Mouse (Mus musculus) neutrophil, adult 5-6 weeks (primary cell): ENCODE results near the gene Gli1. TPM values are rescaled to one million over a fixed set of nuclear protein-coding genes. Genes with fewer than 3 reads are reported as not detected.

Experiments
- ATAC-seq: fragments of 151-379, 151-347 bp; 2 replicates; pipeline ENCODE4 v1.8.0; 2017; ENCODE audit warnings: mild to moderate bottlenecking, moderate TSS enrichment; ENCODE audit not compliant: insufficient number of reproducible peaks, poor library complexity, low FRiP score, severe bottlenecking; ENCODE audit errors: extremely low read depth
- total RNA-seq: library from RNA; stranded (forward); fragments of 200-1000 nt; gene quantifications from 2 replicates; pipeline ENCODE4 v1.2.3, GENCODE M21; 2017

Gli1 gene
- total RNA-seq, 1 experiment from 2014 or later, result not detected

GRCm38 (mm10) chr10:127350594-127351284 lies 9.0 kb upstream of the Gli1 start:
- peak; percentile 85 for ATAC-seq

GRCm38 (mm10) chr10:127349810-127350209 lies 8.0 kb upstream of the Gli1 start:
- no peak for ATAC-seq

DNA sequence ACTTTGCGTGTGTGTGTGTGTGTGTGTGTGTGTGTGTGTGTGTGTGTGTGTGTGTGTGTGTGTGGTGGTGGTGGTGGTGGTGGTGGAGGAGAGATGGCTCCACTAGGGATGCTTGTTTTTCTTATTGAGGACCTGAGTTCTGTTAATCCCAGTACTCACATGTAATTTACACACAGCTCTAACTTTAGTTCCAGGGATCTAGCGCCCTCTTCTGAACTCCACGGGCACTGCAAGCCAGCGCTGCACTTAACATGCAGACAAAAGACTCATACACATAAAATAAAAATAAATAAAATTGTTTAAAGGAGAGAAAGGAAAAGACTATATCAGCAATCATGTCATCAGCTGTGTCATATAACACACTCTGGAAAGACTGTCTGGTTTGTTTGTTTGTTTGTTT lies 7.2 kb upstream of the Gli1 start:
- ATAC-seq, result no peak

GRCm38 (mm10) chr10:127346173-127346572 lies 4.4 kb upstream of the Gli1 start:
- ATAC-seq, result no peak

- ATAC-seq, result no peak
Observed at GRCm38 (mm10) chr10:127343029-127343428, 1.3 kb upstream of the Gli1 start.

- no peak for ATAC-seq
Observed at GRCm38 (mm10) chr10:127341360-127341690, 449 bp downstream of the Gli1 start.

DNA sequence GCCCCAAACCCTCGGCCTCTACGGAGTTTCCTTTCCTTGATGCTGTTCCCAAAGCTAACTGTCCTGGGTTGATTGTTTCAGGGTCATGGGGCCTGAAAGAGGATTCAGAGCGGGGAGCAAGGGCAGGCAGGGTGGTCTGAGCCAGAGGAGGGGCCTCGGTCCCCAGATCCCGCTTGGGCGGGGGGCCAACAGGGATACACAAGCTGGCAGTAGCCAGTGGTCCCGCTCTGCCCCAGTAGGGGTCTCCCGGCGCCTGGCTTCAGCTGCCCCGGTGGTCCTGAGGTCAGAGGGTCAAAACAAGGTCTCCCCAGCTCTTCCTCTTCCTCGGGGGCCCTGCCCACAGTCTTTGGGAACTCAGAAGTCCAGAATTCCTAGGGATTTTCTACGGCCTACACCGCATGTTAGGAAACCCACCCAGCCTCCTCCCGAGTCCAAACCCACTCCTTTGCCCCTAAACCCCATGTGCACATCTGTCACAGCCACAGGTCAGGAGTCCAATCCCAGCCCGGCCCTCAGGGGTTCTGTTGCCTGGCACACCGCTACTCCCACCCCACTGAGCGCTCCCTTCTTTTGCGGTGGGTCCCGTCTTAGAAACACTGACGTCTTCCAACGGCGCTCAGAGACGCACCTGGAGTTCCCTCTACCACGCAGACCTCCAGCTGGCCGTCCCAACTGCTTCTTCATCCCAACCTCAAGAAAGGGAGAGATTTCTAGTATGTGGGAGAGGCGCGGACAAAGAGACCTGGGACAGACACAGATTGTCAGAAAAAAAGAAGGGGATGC lies 1.0 kb downstream of the Gli1 start:
- no peak for ATAC-seq

- no peak for ATAC-seq
Observed at GRCm38 (mm10) chr10:127339683-127340576, 1.8 kb downstream of the Gli1 start.

DNA sequence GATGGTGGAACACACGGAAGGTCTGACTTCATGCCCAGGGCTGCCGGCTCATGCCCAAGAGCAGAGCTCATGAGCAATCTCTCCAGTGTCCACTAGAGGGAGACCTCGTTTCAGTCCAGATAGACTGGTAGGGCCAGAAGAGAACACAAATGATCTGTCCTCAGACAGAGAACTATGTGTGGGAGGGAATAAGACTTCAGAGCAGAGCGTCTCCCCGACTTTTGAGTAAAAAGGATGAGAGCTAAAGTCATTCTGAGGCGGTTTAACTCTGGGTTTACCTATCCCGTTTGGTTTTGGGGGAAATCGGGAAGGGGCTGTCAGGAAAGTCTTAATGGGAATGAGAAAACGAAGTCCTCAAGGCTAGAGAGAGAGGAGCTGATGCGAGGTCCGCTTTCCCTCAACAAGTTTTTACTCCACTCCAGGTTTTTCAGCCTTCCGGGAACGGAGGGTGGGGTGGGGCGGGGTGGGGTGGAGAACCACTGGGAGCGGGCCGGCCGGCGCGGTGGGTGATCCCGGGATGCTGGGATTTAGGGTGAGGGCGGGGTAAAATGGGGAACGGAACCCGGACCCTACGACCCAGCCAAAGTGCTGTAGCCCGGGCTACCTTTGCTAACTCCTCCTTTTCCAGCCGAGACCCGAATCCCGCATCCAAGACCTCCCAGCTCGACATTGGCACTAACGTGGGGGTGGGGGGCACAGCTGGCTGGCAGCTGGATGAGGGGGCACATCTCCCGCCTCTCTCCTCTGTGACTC lies 2.7 kb downstream of the Gli1 start:
- peak; percentile 90 for ATAC-seq

DNA sequence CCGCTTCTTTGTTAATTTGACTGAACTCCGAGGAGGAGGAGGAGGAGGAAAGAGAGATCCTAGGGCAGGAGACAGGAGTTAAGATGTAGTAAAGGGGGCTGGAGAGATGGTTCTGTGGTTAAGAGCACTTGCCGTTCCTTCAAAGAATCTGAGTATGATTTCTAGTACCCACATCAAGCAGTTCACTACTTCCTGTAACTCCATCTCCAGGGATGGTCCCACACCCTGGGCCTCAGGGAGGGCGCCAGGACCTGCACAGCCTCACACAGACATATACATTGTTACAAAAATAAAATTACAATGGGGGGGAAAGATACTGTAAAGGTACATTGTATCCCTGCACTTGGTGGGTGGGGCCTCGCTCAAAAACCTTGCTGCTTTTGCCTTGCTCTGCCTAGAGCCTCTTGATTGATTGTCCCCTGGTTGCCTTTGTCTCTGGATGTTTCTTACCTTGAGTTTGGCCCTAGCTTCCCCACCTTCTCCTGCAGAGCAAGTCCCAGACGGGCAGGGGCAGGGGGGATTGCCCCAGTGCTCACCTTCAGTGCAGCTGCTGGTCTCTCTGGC lies 4.2 kb downstream of the Gli1 start:
- no peak for ATAC-seq

- ATAC-seq, result no peak
Observed at GRCm38 (mm10) chr10:127336952-127337351, 4.8 kb downstream of the Gli1 start.

- no peak for ATAC-seq
Observed at GRCm38 (mm10) chr10:127335271-127335670, 6.5 kb downstream of the Gli1 start.

DNA sequence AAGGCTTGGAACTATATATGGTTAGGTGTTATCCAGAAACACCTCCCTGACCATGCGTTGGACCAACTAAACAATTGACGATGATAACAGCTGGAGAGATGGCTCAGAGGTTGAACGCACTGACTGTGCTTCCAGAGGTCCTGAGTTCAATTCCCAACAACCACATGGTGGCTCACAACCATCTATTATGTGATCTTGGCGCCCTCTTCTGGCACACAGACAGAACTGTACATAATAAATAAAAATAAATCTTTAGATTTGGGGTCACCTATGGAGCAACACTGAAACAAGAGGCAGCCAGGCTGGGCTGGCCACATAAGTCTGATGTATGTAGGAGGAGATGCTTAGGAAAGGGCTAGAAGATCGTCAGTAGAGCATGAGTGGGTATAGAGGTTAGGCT lies 8.6 kb downstream of the Gli1 start:
- ATAC-seq, result peak; percentile 17; the same call in 1 of the 2 replicates

- ATAC-seq, result no peak
Observed at GRCm38 (mm10) chr10:127332211-127332874, 9.4 kb downstream of the Gli1 start.

DNA sequence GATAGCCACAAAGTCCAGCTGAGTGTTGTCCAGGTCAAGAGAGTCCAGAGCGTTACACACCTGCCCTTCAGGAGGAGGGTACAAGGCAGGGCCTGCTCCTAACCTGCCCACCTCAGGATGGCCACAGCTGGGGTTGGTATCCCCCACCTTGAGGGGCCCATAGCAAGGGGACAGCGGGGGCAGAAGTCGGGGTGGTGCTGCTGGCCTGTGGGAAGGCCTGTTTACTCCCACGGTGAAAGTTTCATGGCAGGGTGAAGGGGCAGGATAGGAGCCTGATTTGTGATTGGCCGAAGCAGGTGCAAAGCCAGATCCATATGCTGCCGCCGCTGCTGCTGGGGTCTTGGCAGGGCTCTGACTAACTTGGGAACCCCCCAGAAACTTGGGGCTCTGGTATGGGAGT lies 11.6 kb downstream of the Gli1 start:
- ATAC-seq, result no peak

DNA sequence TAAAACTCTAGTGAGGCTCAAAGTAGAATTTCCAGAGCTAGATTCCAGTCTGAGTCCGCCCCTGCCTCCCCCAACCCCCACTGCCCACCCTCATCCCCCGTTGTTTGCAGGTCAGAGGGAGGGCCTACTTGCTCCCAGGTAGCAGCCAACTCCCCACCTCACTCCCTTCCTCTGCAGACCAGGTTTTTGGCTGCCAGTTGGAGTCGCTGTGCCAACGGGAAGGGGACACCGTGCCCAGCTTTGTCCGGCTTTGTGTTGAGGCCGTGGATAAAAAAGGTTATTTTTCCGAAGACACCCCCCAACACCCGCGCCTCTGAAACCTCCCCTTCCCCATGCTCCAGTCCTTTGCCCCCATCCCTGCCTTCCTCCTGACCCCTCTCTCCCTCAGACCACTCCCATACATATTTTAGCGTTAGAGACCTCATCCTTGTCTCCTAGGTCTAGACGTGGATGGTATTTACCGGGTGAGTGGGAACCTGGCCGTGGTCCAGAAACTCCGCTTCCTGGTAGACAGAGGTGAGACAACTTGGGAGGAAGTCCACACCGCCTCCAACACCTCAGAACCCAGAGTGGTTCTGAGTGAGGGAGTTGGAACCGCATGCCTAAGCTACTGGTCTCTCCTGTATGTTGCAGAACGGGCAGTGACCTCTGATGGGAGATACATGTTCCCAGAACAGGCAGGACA lies 14.2 kb downstream of the Gli1 start:
- ATAC-seq, result no peak

DNA sequence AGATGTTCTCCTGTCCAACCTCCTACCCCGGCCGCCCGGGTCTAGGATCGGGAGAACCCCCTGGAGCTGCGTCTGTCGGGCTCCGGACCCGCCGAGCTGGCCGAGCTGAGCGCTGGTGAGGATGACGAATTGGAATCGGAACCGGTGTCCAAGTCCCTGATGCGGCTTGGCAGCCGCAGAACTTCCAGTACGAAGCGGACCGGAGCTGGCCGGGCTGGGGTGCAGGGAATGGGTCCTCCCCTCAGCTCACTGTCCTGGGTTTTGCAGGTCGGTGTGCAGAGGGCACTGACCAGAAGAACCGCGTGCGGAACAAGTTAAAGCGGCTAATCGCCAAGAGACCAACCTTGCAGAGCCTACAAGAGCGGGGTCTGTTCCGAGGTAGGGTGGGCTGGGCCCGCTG lies 14.9 kb downstream of the Gli1 start:
- no peak for ATAC-seq
